Mouse (Mus musculus): ENCODE measurements around the gene Gnai3. TPM values are rescaled to one million over a fixed set of nuclear protein-coding genes. Genes with fewer than 3 reads are reported as not detected.

The Gnai3 gene
- total RNA-seq (2023), result 10 to 100 TPM; 66.3 to 72.4 TPM

GRCm38 (mm10) chr3:108145534-108146445 is at the start of gene Gnai3:
Gnai3 (minus strand) TSS chr3:108146146.

GRCm38 (mm10) chr3:108186098-108187047 is 40.4 kb upstream of the Gnai3 start, which contains the start of gene Amigo1:
Amigo1 (plus strand) TSS chr3:108186335.

GRCm38 (mm10) chr3:108154656-108155055 is 8.7 kb upstream of the Gnai3 start, which contains the start of gene Gpr61:
Gpr61 (minus strand) TSS chr3:108154882.

GRCm38 (mm10) chr3:108092536-108093115 is 53.3 kb downstream of the Gnai3 start, which contains the start of gene Gnat2:
Gnat2 (plus strand) TSS chr3:108092789.

GRCm38 (mm10) chr3:108086470-108086979 is 59.4 kb downstream of the Gnai3 start, which contains the start of gene Ampd2:
Ampd2 (minus strand) TSS chr3:108086651.

Other genes starting within 250 kb of the Gnai3 start
- gene Gstm7, start 214.3 kb downstream of the Gnai3 start, total RNA-seq (2023), result 1 to 10 TPM; 3.5 to 4.6 TPM
- not detected for gene Gstm6, start 202.4 kb downstream of the Gnai3 start, total RNA-seq (2023)
- gene Gstm3, start 176.9 kb downstream of the Gnai3 start, total RNA-seq (2023), result not detected
- not detected for gene Gstm2, start 159.7 kb downstream of the Gnai3 start, total RNA-seq (2023)
- 10 to 100 TPM; 15.3 to 18.1 TPM for gene Gstm1, start 128.2 kb downstream of the Gnai3 start, total RNA-seq (2023)
- 1 to 10 TPM; 6.0 to 6.5 TPM for gene Gstm4, start 101.3 kb downstream of the Gnai3 start, total RNA-seq (2023)
- gene Ampd2, start 59.5 kb downstream of the Gnai3 start, total RNA-seq (2023), result 10 to 100 TPM; 26.9 to 27.9 TPM
- gene Gnat2, start 53.4 kb downstream of the Gnai3 start, total RNA-seq (2023), result under 1 TPM in 1 of 2 experiments, not detected in 1; 0.36 TPM
- gene Gpr61, start 8.7 kb upstream of the Gnai3 start, total RNA-seq (2023), result not detected
- 1 to 10 TPM; 2.5 to 2.9 TPM for gene Amigo1, start 40.2 kb upstream of the Gnai3 start, total RNA-seq (2023)
- gene Cyb561d1, start 55.1 kb upstream of the Gnai3 start, total RNA-seq (2023), result 10 to 100 TPM; 34.4 to 35.4 TPM
- gene Atxn7l2, start 64.8 kb upstream of the Gnai3 start, total RNA-seq (2023), result 10 to 100 TPM; 31.8 to 35.8 TPM
- not detected for gene Sypl2, start 80.5 kb upstream of the Gnai3 start, total RNA-seq (2023)
- 10 to 100 TPM; 41.3 to 43.4 TPM for gene Psma5, start 110.8 kb upstream of the Gnai3 start, total RNA-seq (2023)
- under 1 TPM; 0.15 to 0.61 TPM for gene Sort1, start 137.9 kb upstream of the Gnai3 start, total RNA-seq (2023)
- not detected for gene Mybphl, start 218.8 kb upstream of the Gnai3 start, total RNA-seq (2023)
- gene Psrc1, start 237.7 kb upstream of the Gnai3 start, total RNA-seq (2023), result under 1 TPM; 0.42 to 0.75 TPM